Mouse (Mus musculus) monocyte, adult 59 days (primary cell): Measurements from ENCODE around the gene Pde1b. TPM values are rescaled to one million over a fixed set of nuclear protein-coding genes. Genes with fewer than 3 reads are reported as not detected.

Experiments used
- total RNA-seq, 2 experiments: library from RNA; stranded (reverse); gene quantifications; one replicate each; pipeline ENCODE4 v1.2.4; 2023

Pde1b gene
- total RNA-seq = 10 to 100 TPM; 57.6 to 73.3 TPM

GRCm38 (mm10) chr15:103502435-103503250 lies at the start of gene Pde1b:
Gene Pde1b (plus strand): TSS chr15:103503034.

GRCm38 (mm10) chr15:103453551-103454218 lies 49.1 kb upstream of the Pde1b start, which contains the start of gene Nckap1l:
Gene Nckap1l (plus strand): TSS chr15:103453794.

GRCm38 (mm10) chr15:103537822-103538213 lies 35.0 kb downstream of the Pde1b start, which contains the start of gene Ppp1r1a:
Gene Ppp1r1a (minus strand): TSS chr15:103538003.

GRCm38 (mm10) chr15:103564981-103565380 lies 62.1 kb downstream of the Pde1b start, which contains the start of gene Glycam1:
Gene Glycam1 (minus strand): TSS chr15:103565081.

Other genes starting within 250 kb of the Pde1b start
- 100 to 1,000 TPM; 104 to 107 TPM for gene Nfe2, start 244.6 kb upstream of the Pde1b start, total RNA-seq
- gene Copz1, start 230.3 kb upstream of the Pde1b start, total RNA-seq = 100 to 1,000 TPM; 107 to 123 TPM
- 1 to 10 TPM; 1.3 to 2.1 TPM for gene Gpr84, start 192.4 kb upstream of the Pde1b start, total RNA-seq
- gene Zfp385a, start 162.9 kb upstream of the Pde1b start, total RNA-seq = 100 to 1,000 TPM; 119 to 145 TPM
- 10 to 100 TPM; 78.4 to 84.2 TPM for gene Itga5, start 136.3 kb upstream of the Pde1b start, total RNA-seq
- under 1 TPM in 1 of 2 experiments, not detected in 1; 0.82 TPM for gene Gtsf1, start 72.6 kb upstream of the Pde1b start, total RNA-seq
- not detected for gene Gtsf2, start 54.6 kb upstream of the Pde1b start, total RNA-seq
- 100 to 1,000 TPM; 366 to 377 TPM for gene Nckap1l, start 49.2 kb upstream of the Pde1b start, total RNA-seq
- not detected for gene Ppp1r1a, start 35.0 kb downstream of the Pde1b start, total RNA-seq
- not detected for gene Glycam1, start 62.0 kb downstream of the Pde1b start, total RNA-seq